In the genomic region with DNA sequence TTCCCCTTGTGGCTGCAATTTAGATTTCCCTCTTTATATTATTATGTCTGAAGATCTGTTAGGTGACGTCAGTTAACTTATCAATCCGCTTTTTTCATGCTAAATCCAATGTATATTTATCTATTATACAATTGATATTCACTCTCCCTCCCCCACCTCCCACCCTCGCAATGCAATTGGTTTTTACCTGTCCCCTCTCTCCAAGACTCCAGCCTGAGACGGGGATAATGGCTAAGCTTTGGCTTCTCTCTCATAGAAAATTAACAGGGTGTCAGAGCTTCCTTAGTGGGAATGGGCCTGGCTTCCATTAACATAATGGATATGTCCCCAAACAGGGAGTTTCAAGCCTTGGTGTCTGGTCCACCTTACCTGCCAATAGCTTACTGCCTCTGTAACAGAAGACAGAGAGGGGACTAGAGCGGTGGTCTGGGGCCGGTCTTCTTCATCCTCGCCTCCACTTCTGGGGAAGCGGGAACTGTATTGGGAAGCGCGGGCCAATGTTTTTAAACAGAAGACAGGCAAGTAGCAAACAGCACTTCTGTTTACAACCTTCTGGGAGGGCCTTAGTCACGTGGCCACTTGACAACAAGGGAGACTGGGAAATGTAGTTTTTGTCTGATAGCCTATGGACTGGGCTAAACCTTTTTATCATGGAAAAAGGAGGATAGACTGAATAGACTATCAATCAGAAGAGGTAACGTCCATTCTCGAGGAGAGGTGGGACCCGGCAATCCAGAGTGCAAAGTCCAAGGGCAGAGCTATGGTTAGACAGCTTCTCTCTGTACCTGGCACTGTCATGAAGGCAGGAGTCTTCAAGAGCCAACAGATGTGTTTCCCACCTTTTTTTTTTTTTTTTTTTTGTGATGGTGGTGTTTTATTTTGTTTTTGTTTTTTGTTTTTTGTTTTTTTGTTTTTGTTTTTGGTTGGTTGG, we compare ENCODE assay signal across 9 mouse cellular contexts.
DNase-seq lines count a peak whose midpoint lies in the region; ATAC-seq and TF ChIP-seq lines count a peak whose summit lies in the region.
"Had no signal": no experiment of that assay in that cellular context is flagged by ENCODE, and none has a peak within 500 bp of the region (broad histone marks: within the 10 kb centered on the region; RNA-seq: fewer than 3 reads in every experiment).

No protein-coding gene starts in this region.

- no peaks in the 10 kb centered on the region for H3K36me3 ChIP-seq in heart, embryonic 13.5 days
- H3K36me3 ChIP-seq in liver, embryonic 16.5 days (ENCODE audit: control insufficient read depth, insufficient read depth), result no peaks in the 10 kb centered on the region
- H3K36me3 ChIP-seq: G1E had no signal

- H3K9me3 ChIP-seq in heart, embryonic 13.5 days, result no peaks in the 10 kb centered on the region
- no peaks in the 10 kb centered on the region for H3K9me3 ChIP-seq in liver, embryonic 16.5 days (replicated peaks; ENCODE audit: control insufficient read depth, low read length)
- H3K9me3 ChIP-seq: G1E had no signal

- 0 out of 2 replicates have a peak, but pooled peaks have one; percentile 12 for TF ChIP-seq POLR2A in cortical plate, adult 2 months (IDR thresholded peaks at IDR 0.05; ENCODE audit: extremely low read depth, insufficient read depth, low read length)

- peaks cover 2% of the 10 kb centered on the region; the same call in 1 of the 2 replicates for H3K4me1 ChIP-seq in cortical plate, adult 2 months (ENCODE audit: control insufficient read depth, insufficient read depth, low read length)
- H3K4me1 ChIP-seq in heart, embryonic 13.5 days, result peaks cover 4% of the 10 kb centered on the region; the same call in 1 of the 2 replicates
- peaks cover 3% of the 10 kb centered on the region; the same call in 1 of the 2 replicates for H3K4me1 ChIP-seq in liver, embryonic 16.5 days (ENCODE audit: control insufficient read depth, low read depth, low read length)

- no peaks in the 10 kb centered on the region for H3K27me3 ChIP-seq in heart, embryonic 13.5 days (replicated peaks)
- no peaks in the 10 kb centered on the region for H3K27me3 ChIP-seq in liver, embryonic 16.5 days (ENCODE audit: control insufficient read depth, insufficient read depth, low read depth, low read length)

- DNase-seq in left cerebral cortex, adult 18-20 months (ENCODE audit: low spot score in 2 of 2), result peak; percentile 36 to 46
- DNase-seq in left cerebral cortex, adult 11 months (ENCODE audit: low spot score), result no peak
- DNase-seq in kidney, postnatal 25 days, result peak; percentile 64 to 75
- DNase-seq in urinary bladder, postnatal 25 days (ENCODE audit: low spot score), result no peak

- H3K4me3 ChIP-seq in cortical plate, adult 2 months (ENCODE audit: insufficient read depth, low read length), result peak overlapping the region; percentile 43
- H3K4me3 ChIP-seq in heart, embryonic 13.5 days, result peak overlapping the region; percentile 54
- H3K4me3 ChIP-seq in liver, embryonic 16.5 days (ENCODE audit: low read depth, low read length), result peak overlapping the region; percentile 49

- TF ChIP-seq CTCF in cortical plate, adult 2 months (IDR thresholded peaks at IDR 0.05; ENCODE audit: extremely low read depth, insufficient read depth, low read length), result no peak

- H3K9ac ChIP-seq in heart, embryonic 13.5 days, result peak overlapping the region; percentile 76
- peak overlapping the region; percentile 42 for H3K9ac ChIP-seq in liver, embryonic 16.5 days (ENCODE audit: low read depth, low read length)

- ATAC-seq in heart, embryonic 13.5 days (ENCODE audit: extremely low read depth, insufficient number of reproducible peaks, low FRiP score, low TSS enrichment), result peak; percentile 69; the same call in 1 of the 2 replicates
- ATAC-seq in liver, embryonic 16.5 days (ENCODE audit: low read depth), result peak; percentile 88
- ATAC-seq in neutrophil, adult 5-6 weeks (ENCODE audit: extremely low read depth, insufficient number of reproducible peaks, low FRiP score, poor library complexity, severe bottlenecking), result 0 out of 2 replicates have a peak, but pooled peaks have one; percentile 5

- H3K27ac ChIP-seq in cortical plate, adult 2 months (ENCODE audit: insufficient read depth, low read length), result no peak overlapping the region
- H3K27ac ChIP-seq in heart, embryonic 13.5 days (replicated peaks), result no peak overlapping the region
- H3K27ac ChIP-seq in liver, embryonic 16.5 days (ENCODE audit: low read length), result no peak overlapping the region

- H3K4me2 ChIP-seq in heart, embryonic 13.5 days, result peak overlapping the region; percentile 71
- peak overlapping the region; percentile 49 for H3K4me2 ChIP-seq in liver, embryonic 16.5 days (ENCODE audit: low read depth, low read length)

- WGBS in heart, embryonic 13.5 days, result 26% methylated on average over 14 of the region's 14 CpGs
- 39% methylated on average over 14 of the region's 14 CpGs for WGBS in liver, embryonic 16.5 days (ENCODE audit: insufficient replicate concordance)

Comparison
In these comparisons a context has a peak if more than half of its experiments do, and no peak if none do; other contexts are left out.
1. DNase-seq: peak in left cerebral cortex, adult 18-20 months (2 of 2) and kidney, postnatal 25 days (2 of 2); none in left cerebral cortex, adult 11 months (single experiment) and urinary bladder, postnatal 25 days (single experiment).
2. ATAC-seq: peak in every context shown above with its lines; median percentile 88 in liver, embryonic 16.5 days; 69 in heart, embryonic 13.5 days; 5 in neutrophil, adult 5-6 weeks.
3. Peak in every context shown above with its lines, with median percentiles within 50 percentile points of each other: H3K4me3 ChIP-seq.